Mouse (Mus musculus) thymus, adult 2 months (tissue): ENCODE measurements around the gene Prdm16.

ENCODE experiments used
- CTCF ChIP-seq: fragments of 200-500 bp; IDR thresholded peaks from 2 replicates; pipeline ENCODE4 v1.5.1; 2012; ENCODE audit warnings: mild to moderate bottlenecking, control low read depth, low read length, moderate library complexity, borderline replicate concordance; ENCODE audit not compliant: control insufficient read depth, poor library complexity, insufficient read depth; ENCODE audit errors: extremely low read depth
- POLR2A ChIP-seq: fragments of 200-500 bp; IDR thresholded peaks from 2 replicates; pipeline ENCODE4 v1.6.1; 2012; ENCODE audit warnings: mild to moderate bottlenecking, low read length, control low read depth, moderate library complexity; ENCODE audit not compliant: control insufficient read depth, poor library complexity, insufficient read depth; ENCODE audit errors: extremely low read depth

DNA sequence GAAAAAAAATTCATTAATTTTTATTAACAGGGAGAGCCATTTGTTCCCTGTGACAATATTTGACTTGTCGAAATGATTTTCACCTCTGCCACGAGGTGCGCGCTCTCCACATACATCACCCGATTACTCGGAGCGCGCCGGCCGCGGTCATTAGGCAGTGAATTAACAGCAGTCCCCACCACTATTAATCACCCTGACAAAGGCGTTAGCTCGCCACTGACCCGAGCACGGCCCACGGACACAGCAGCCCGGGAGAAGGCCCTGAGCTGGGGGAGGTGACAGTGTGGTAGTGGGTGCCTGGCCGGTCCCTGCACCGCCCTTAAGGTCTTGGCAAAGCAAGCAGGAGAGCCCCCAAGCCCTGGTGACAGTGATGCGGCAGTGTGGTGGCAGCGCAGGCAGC lies 92.8 kb downstream of the Prdm16 start:
- TF ChIP-seq POLR2A: no peak
- no peak for TF ChIP-seq CTCF
